Mouse (Mus musculus) CD4-positive naive resting alpha-beta T cell, adult 76 days (primary cell): ENCODE measurements around the gene Foxf2. TPM values are rescaled to one million over a fixed set of nuclear protein-coding genes. Genes with fewer than 3 reads are reported as not detected.

Experiments
- total RNA-seq: library from RNA; stranded (reverse); gene quantifications from one replicate; pipeline ENCODE4 v1.2.4, GENCODE M21; 2023

The Foxf2 gene
- total RNA-seq = not detected

DNA sequence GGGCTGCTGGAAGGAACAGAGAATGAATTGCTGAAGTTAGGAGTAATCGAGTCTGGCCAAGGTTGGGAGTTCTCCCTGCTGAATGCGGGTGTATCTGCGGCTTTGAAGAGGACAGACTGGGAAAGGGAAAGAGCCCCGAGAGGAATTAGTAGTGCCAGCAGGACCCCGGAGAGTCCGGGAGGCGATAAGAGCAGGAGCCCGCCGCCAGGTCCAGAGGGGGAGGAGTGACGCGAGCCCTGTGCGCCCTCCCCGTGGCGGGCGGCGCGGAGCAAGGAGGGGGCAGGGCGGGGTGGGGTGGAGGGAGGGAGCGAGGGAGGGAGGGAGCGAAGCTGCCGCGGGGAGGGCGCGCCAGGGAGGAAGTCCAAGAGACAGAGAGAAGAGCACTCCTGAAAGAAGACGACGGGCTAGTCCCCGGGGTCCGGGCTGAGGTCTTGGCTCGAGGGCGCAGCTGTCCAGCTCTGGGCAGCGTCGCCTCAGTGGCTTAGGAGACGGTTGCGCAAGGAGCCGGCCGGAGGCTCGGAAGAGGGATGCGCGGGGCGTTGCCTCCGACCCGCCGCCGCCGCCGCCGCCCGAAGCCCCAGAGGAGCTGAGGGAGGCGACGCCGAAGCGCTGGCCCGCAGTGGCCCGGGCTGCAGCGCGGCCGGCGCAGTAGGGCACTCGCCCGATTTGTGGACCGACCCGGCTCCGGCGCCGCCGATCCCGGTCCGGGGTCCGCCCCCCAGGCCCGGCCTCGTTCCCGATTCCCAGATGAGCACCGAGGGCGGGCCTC lies at the start of gene Foxf2:
Gene Foxf2 (plus strand): TSS at position 484 of the 769 bp plus-strand sequence.

Other genes with a start within 250 kb of the Foxf2 start
- 0.23 TPM for gene Foxq1, start 69.7 kb upstream of the Foxf2 start, total RNA-seq
- not detected for gene A530084C06Rik, start 66.5 kb upstream of the Foxf2 start, total RNA-seq
- not detected for gene Foxc1, start 180.8 kb downstream of the Foxf2 start, total RNA-seq